Mouse (Mus musculus): ENCODE results near the gene Eif4ebp2. TPM values are rescaled to one million over a fixed set of nuclear protein-coding genes. Genes with fewer than 3 reads are reported as not detected.

Gene Eif4ebp2
- polyA plus RNA-seq, 1 experiment from 2014 or later = 72.2 TPM

- Histone ChIP-seq H3K9ac (no peak overlapping the region), H3K9me3 (no peaks in the 10 kb centered on the region), H3K27ac (no peak overlapping the region), H3K36me3 (no peaks in the 10 kb centered on the region), H3K4me1 (peaks cover 6% of the 10 kb centered on the region; the same call in 1 of the 2 replicates), H3K4me3 (no peak overlapping the region), H3K27me3 (no peaks in the 10 kb centered on the region), H3K4me2 (replicated peaks) (no peak overlapping the region)
- ATAC-seq (ENCODE audit: low FRiP score, low read depth) = no peak
- WGBS = 44% methylated on average over 4 of the region's 4 CpGs
These were observed 59.9 kb downstream of the Eif4ebp2 start for GRCm38 (mm10) chr10:61392584-61392983.

- Histone ChIP-seq H3K9ac (no peak overlapping the region), H3K27ac (no peak overlapping the region), H3K4me3 (no peak overlapping the region), H3K4me2 (replicated peaks) (no peak overlapping the region), H3K4me1 (peaks cover 6% of the 10 kb centered on the region; the same call in 1 of the 2 replicates), H3K27me3 (no peaks in the 10 kb centered on the region), H3K36me3 (no peaks in the 10 kb centered on the region), H3K9me3 (no peaks in the 10 kb centered on the region)
- no peak for ATAC-seq (ENCODE audit: low FRiP score, low read depth)
- 80% methylated on average over 2 of the region's 2 CpGs for WGBS
These were observed 62.3 kb downstream of the Eif4ebp2 start for GRCm38 (mm10) chr10:61390148-61390547.

DNA sequence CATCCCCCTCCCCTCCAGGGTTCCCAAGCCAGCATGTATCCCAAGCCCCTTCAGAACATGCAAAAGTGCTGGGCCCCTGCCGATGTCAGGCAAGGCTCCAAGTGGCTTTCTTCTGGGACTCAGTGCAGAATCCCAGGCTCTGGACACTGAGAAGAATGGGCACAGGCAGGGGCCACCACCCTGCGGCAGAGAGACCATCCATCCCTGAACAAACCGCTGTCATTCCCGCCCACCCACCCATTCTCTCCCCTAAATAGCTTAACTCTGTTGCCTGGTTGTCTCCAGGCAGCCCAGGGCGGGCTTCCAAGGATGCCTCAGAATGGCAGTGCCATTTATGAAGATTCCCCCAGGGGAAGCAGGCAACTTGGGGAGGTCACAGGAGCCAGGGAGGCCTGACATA, 63.4 kb downstream of the Eif4ebp2 start:
- no peak overlapping the region for H3K4me3 ChIP-seq
- H3K9ac ChIP-seq = no peak overlapping the region
- 81% methylated on average over 5 of the region's 5 CpGs for WGBS
- ATAC-seq (ENCODE audit: low FRiP score, low read depth) = no peak
- no peak overlapping the region for H3K27ac ChIP-seq
- H3K9me3 ChIP-seq = no peaks in the 10 kb centered on the region
- H3K27me3 ChIP-seq = no peaks in the 10 kb centered on the region
- H3K36me3 ChIP-seq = no peaks in the 10 kb centered on the region
- H3K4me2 ChIP-seq (replicated peaks) = no peak overlapping the region
- peaks cover 3% of the 10 kb centered on the region for H3K4me1 ChIP-seq

DNA sequence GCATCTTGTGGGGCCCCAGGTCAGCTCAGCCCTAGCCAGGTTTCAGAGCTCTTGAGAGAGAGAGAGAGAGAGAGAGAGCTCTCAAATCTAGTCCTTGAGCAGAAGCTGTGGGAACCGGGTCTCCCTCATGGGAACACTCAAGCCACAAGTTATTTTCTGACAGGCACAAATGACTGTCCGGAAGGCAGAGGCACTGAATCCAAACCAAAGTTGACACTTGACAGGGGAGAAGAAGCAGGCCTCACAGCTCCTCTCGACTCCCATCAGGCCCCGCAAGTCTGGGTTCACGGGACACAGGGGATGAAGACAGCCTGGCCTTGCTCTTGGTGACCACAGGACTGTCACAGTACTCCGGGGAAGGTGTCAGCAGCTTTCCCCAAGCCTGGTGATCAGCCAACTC, 66.2 kb downstream of the Eif4ebp2 start:
- WGBS = 56% methylated on average over 6 of the region's 6 CpGs
- Histone ChIP-seq H3K9ac (no peak overlapping the region), H3K4me1 (peaks cover 23% of the 10 kb centered on the region), H3K4me2 (replicated peaks) (no peak overlapping the region), H3K9me3 (no peaks in the 10 kb centered on the region), H3K27ac (no peak overlapping the region), H3K4me3 (no peak overlapping the region), H3K36me3 (no peaks in the 10 kb centered on the region), H3K27me3 (peaks cover 3% of the 10 kb centered on the region; the same call in 1 of the 2 replicates)
- no peak for ATAC-seq (ENCODE audit: low FRiP score, low read depth)

- no peak overlapping the region for H3K27ac ChIP-seq
- peaks cover 11% of the 10 kb centered on the region; the same call in 1 of the 2 replicates for H3K27me3 ChIP-seq
- no peak for ATAC-seq (ENCODE audit: low FRiP score, low read depth)
These were observed 67.3 kb downstream of the Eif4ebp2 start for GRCm38 (mm10) chr10:61385174-61385573.

GRCm38 (mm10) chr10:61383715-61384047, 68.8 kb downstream of the Eif4ebp2 start:
- Histone ChIP-seq H3K9me3 (no peaks in the 10 kb centered on the region), H3K9ac (peak overlapping the region; percentile 77), H3K36me3 (no peaks in the 10 kb centered on the region), H3K27me3 (peaks cover 11% of the 10 kb centered on the region; the same call in 1 of the 2 replicates), H3K4me2 (replicated peaks) (peak overlapping the region; percentile 98), H3K4me1 (peaks cover 35% of the 10 kb centered on the region), H3K27ac (peak overlapping the region; percentile 33; the same call in 1 of the 2 replicates), H3K4me3 (peak overlapping the region; percentile 73)
- 3% methylated on average over 11 of the region's 11 CpGs for whole genome bisulfite sequencing
- ATAC-seq (ENCODE audit: low FRiP score, low read depth) = peak; percentile 30

More at GRCm38 (mm10) chr10:61385174-61385573, 67.3 kb downstream of the Eif4ebp2 start:
- Histone ChIP-seq H3K4me3 (no peak overlapping the region), H3K4me2 (replicated peaks) (no peak overlapping the region), H3K4me1 (peaks cover 30% of the 10 kb centered on the region), H3K36me3 (no peaks in the 10 kb centered on the region), H3K9me3 (no peaks in the 10 kb centered on the region), H3K9ac (no peak overlapping the region)
- WGBS = 81% methylated on average over 6 of the region's 6 CpGs

GRCm38 (mm10) chr10:61383021-61383714, 69.3 kb downstream of the Eif4ebp2 start, which contains the start of gene Pald1:
Gene Pald1, minus strand, starts transcription at chr10:61383530.
- H3K4me1 ChIP-seq = peaks cover 35% of the 10 kb centered on the region
- peak within 1 kb of the TSS; percentile 73 for H3K4me3 ChIP-seq
- peak within 1 kb of the TSS; percentile 77 for H3K9ac ChIP-seq
- ATAC-seq (ENCODE audit: low FRiP score, low read depth) = peak; percentile 84
- H3K36me3 ChIP-seq = no peaks in the 10 kb centered on the region
- peak within 1 kb of the TSS; percentile 33 for H3K27ac ChIP-seq
- peaks cover 11% of the 10 kb centered on the region; the same call in 1 of the 2 replicates for H3K27me3 ChIP-seq
- under 1% methylated on average over 55 of the region's 60 CpGs for WGBS
- peak within 1 kb of the TSS; percentile 98 for H3K4me2 ChIP-seq (replicated peaks)
- no peaks in the 10 kb centered on the region for H3K9me3 ChIP-seq

GRCm38 (mm10) chr10:61382281-61382731, 70.2 kb downstream of the Eif4ebp2 start:
- no peaks in the 10 kb centered on the region for H3K9me3 ChIP-seq
- H3K4me2 ChIP-seq (replicated peaks) = peak overlapping the region; percentile 98
- H3K27me3 ChIP-seq = peaks cover 11% of the 10 kb centered on the region; the same call in 1 of the 2 replicates
- H3K9ac ChIP-seq = peak overlapping the region; percentile 77
- no peak overlapping the region for H3K27ac ChIP-seq
- no peaks in the 10 kb centered on the region; the same call in 1 of the 2 replicates for H3K36me3 ChIP-seq
- H3K4me1 ChIP-seq = peaks cover 35% of the 10 kb centered on the region
- no peak for ATAC-seq (ENCODE audit: low FRiP score, low read depth)
- peak overlapping the region; percentile 73 for H3K4me3 ChIP-seq
- WGBS = 2% methylated on average over 8 of the region's 8 CpGs

- H3K9ac ChIP-seq = peak overlapping the region; percentile 77
These were observed 70.6 kb downstream of the Eif4ebp2 start for GRCm38 (mm10) chr10:61381823-61382222.

DNA sequence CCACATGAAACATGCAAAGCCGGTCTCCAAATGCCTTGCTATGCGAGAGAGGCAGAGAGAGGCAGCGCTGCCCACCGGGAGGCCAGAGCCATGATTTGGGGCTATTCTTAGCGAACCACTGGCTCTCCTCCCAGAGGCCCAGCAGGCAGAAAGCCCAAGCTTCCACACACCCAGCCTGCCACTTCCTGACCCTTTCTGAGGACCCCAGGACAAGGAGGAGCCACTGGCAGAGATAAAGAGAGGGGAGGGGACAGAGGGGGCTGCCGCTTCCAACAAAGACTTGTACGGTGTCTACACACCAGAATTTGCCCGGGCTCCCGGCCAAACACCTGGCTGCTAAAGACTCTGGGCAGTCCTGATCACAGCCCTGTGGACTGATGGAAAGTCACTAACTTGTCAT, 72.3 kb downstream of the Eif4ebp2 start:
- H3K27ac ChIP-seq = peak overlapping the region; percentile 61
- H3K9ac ChIP-seq = peak overlapping the region; percentile 8; the same call in 1 of the 2 replicates
- peak overlapping the region; percentile 10; the same call in 1 of the 2 replicates for H3K4me3 ChIP-seq
- no peak for ATAC-seq (ENCODE audit: low FRiP score, low read depth)
- H3K9me3 ChIP-seq = no peaks in the 10 kb centered on the region
- no peaks in the 10 kb centered on the region; the same call in 1 of the 2 replicates for H3K36me3 ChIP-seq
- H3K4me1 ChIP-seq = peaks cover 35% of the 10 kb centered on the region
- H3K4me2 ChIP-seq (replicated peaks) = peak overlapping the region; percentile 98
- 16% methylated on average over 9 of the region's 9 CpGs for WGBS
- peaks cover 11% of the 10 kb centered on the region; the same call in 1 of the 2 replicates for H3K27me3 ChIP-seq

More at GRCm38 (mm10) chr10:61381823-61382222, 70.6 kb downstream of the Eif4ebp2 start:
- peak overlapping the region; percentile 73 for H3K4me3 ChIP-seq
- no peak overlapping the region for H3K27ac ChIP-seq
- no peaks in the 10 kb centered on the region for H3K9me3 ChIP-seq
- H3K36me3 ChIP-seq = no peaks in the 10 kb centered on the region; the same call in 1 of the 2 replicates
- no peak for ATAC-seq (ENCODE audit: low FRiP score, low read depth)
- 15% methylated on average over 8 of the region's 8 CpGs for WGBS
- H3K4me2 ChIP-seq (replicated peaks) = peak overlapping the region; percentile 98
- H3K27me3 ChIP-seq = peaks cover 11% of the 10 kb centered on the region; the same call in 1 of the 2 replicates
- H3K4me1 ChIP-seq = peaks cover 35% of the 10 kb centered on the region

- Histone ChIP-seq H3K4me3 (no peak overlapping the region), H3K9ac (peak overlapping the region; percentile 8; the same call in 1 of the 2 replicates), H3K9me3 (no peaks in the 10 kb centered on the region), H3K4me1 (peaks cover 40% of the 10 kb centered on the region), H3K4me2 (replicated peaks) (peak overlapping the region; percentile 98), H3K36me3 (no peaks in the 10 kb centered on the region; the same call in 1 of the 2 replicates), H3K27me3 (peaks cover 11% of the 10 kb centered on the region; the same call in 1 of the 2 replicates), H3K27ac (peak overlapping the region; percentile 61; the same call in 1 of the 2 replicates)
- ATAC-seq (ENCODE audit: low FRiP score, low read depth) = no peak
- WGBS = 90% methylated on average over 13 of the region's 13 CpGs
These were observed 73.0 kb downstream of the Eif4ebp2 start for GRCm38 (mm10) chr10:61379340-61380040.

DNA sequence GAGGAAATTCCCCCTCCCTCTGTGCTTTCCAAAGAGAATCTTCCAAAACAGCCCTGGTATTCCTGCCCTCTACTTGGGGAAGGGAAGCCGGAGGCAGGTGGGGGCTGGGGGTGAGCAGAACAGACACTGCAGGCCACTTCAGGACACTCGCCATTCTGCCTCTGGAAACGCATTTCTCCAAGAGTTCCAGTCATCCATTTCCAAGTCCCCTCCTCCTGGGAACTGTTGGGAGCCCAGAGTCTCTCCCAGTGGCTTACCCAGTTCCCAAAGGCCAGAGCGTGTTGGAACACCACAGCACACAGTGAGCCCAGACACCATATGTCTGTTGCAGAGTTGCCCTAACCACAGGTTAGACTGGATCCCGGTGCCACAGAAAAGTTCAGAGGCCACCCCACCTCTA, 73.8 kb downstream of the Eif4ebp2 start:
- WGBS = 89% methylated on average over 5 of the region's 5 CpGs
- ATAC-seq (ENCODE audit: low FRiP score, low read depth) = no peak

More for the DNA sequence above, 73.8 kb downstream of the Eif4ebp2 start:
- no peak overlapping the region for H3K9ac ChIP-seq
- peaks cover 34% of the 10 kb centered on the region for H3K4me1 ChIP-seq
- H3K9me3 ChIP-seq = peaks cover 3% of the 10 kb centered on the region; the same call in 1 of the 2 replicates
- no peak overlapping the region for H3K27ac ChIP-seq
- H3K27me3 ChIP-seq = peaks cover 11% of the 10 kb centered on the region; the same call in 1 of the 2 replicates
- H3K4me2 ChIP-seq (replicated peaks) = no peak overlapping the region
- no peaks in the 10 kb centered on the region; the same call in 1 of the 2 replicates for H3K36me3 ChIP-seq
- no peak overlapping the region for H3K4me3 ChIP-seq

Measured in limb, embryonic 13.5 days (tissue).